Mouse (Mus musculus) heart, adult 18-20 months (tissue): Measurements from ENCODE around the gene Csdc2. TPM values are rescaled to one million over a fixed set of nuclear protein-coding genes. Genes with fewer than 3 reads are reported as not detected.
"Not testable (repeated sequence)": the region's sequence is repeated elsewhere in the genome, so short reads cannot be mapped to it uniquely, and the experiment has no call there.

Experiments used
- DNase-seq, 2 experiments: peaks; one replicate each; pipeline ENCODE4 v3.0.0; 2021 to 2022; ENCODE audit warnings: mixed read lengths in 1 of 2
- long read RNA-seq, 2 experiments: library from polyadenylated mRNA; stranded (forward); transcript quantifications; one replicate each; pipeline ENCODE4 v2.0.0; 2021
- total RNA-seq, 2 experiments: library from RNA; stranded (reverse); gene quantifications; 2 replicates each; pipeline ENCODE4 v1.2.3; 2021

Gene Csdc2
- total RNA-seq: 10 to 100 TPM; 54.7 to 62.7 TPM
- long read RNA-seq, experiment 1, transcript Csdc2-201 (4 exons, 2,490 nt): major isoform, 100 of 119 reads
- long read RNA-seq, experiment 1, partial matches to known transcripts: 19 of 119 reads
- long read RNA-seq, experiment 1, other reads (novel, unspliced or antisense): 0 of 119 reads
- long read RNA-seq, experiment 2, transcript Csdc2-201 (4 exons, 2,490 nt): major isoform, 33 of 44 reads
- long read RNA-seq, experiment 2, partial matches to known transcripts: 11 of 44 reads
- long read RNA-seq, experiment 2, other reads (novel, unspliced or antisense): 0 of 44 reads

DNA sequence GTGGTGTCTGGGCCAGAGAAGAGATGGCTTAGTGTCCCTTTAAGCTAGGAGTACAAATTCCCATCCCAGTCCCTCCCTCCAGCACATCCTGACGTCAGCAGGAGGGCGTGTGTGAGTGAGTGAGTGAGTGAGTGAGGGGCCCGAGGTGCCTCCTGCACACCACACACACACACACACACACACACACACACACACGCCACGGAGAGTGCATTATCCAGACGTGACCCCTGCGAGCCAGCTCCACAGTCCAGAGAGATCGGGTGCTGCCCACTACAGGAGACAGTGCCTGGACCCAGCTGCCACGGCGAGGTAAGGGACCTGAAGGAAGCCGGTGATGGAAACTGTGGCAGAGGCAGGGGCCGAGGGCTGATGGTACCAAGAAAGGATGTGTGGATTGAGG, at the start of gene Csdc2:
Gene Csdc2 (plus strand): TSS at position 81 of the 400 bp plus-strand sequence.
- DNase-seq: peak; percentile 64 to 75

DNA sequence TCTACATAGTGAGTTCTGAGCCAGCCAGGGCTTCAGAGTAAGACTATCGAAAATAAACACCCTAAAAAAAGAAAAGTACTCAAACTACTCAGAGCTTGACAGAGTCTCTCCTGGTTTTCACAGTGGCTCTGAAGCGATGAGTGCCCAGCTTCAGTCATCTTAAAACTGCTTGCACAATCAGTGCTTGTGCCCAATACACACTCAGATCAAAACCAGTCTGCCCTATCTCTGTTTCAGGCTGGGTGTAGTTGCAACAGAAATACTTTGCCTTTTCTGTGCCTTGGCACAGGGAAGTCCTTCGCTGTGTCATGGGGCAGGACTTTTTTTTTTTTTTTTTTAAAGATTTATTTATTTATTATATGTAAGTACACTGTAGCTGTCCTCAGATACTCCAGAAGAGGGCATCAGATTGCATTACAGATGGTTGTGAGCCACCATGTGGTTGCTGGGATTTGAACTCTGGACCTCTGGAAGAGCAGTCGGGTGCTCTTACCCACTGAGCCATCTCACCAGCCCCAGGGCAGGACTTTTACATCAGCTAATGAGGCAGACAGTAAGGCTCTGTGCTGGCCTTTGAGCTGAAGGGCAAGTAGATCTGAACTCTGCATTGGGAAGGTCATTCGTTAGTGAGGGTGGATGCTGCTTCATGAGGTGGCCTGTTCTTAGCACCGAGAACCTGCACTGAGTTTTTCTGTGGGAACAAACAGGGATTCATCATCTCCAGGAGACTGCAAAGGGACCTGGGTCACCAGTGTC, 49.6 kb upstream of the Csdc2 start:
- DNase-seq: peak in 1 of 2 experiments; percentile 42

DNA sequence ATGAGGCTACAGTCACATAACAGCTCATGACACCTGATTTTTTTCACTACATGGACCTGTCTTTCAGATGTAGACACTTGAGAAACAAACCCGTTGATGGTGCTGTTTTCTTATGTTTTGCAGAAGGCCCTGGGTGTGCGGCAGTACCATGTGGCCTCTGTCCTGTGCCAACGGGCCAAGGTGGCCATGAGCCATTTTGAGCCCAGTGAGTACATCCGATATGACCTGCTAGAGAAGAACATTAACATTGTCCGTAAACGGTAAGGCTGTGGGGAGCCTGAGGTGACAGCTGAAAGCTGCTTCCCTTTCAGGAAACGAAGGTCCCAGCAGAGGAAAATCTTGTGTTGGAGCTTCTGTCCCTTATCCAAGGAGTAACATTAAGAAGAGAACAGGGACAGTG, 47.4 kb upstream of the Csdc2 start:
- peak; percentile 56 to 69 for DNase-seq

DNA sequence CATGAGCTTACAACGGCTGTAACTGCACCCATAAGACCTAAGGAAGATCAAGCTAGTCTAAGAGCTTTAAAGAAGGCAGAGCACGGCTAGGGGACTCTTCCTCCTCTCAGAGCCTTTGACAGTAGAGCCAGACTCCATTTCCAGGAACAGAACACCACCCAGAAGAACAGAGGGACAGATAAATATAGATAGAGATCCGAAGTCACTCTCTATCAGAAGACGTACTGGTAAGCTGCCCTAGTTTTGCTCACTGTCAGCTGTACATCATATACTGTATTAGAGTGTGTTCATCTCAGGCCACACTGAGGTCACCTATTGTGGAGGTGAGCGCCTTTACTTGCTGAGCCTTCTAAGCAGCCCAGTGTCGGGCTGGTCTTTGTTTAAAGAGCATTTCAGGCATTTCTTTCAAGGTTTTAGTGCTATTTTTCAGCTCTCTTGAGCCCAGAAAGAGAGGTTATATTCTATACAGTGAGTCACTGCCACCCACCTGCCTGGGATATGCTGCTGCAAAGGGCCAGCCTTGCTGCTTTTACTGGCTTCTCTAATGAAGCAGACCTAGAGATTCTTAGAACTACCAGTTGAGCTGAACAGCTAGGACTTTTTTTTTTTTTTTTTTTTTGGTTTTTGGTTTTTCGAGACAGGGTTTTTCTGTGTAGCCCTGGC, 45.3 kb upstream of the Csdc2 start:
- no peak for DNase-seq

DNA sequence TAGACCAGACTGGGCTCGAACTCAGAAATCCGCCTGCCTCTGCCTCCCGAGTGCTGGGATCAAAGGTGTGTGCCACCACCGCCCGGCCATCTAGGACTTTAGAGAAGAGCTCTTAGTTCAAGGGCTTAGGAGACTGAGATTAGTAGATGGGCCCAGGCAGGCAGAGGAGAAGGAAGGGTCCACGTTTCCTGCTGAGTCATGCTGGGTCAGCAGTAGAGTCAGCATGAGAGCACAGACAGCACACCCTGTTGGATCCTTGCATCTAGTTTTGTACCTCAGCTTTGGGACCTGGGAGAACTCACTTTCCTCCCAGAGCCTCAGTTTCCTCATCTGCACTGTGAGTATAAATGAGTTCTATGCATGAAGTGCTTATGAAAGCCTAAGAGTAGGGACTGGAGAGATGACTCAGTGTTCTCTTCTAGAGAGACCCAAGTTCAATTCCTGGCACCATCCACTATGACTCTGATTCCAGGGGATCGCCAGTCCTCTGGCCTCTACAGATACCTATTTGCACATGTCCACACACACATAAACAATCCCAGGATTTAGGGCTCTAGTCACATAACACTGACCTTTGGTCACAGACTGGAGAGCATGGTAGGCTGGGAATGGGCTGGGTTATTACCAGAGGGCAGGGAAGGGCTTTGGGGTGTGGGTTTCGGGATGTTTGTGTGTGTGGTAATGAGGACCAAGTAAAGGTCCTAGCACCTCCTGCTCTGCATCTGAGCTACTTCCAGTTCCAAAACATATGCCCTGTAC, 44.6 kb upstream of the Csdc2 start:
- no peak for DNase-seq

DNA sequence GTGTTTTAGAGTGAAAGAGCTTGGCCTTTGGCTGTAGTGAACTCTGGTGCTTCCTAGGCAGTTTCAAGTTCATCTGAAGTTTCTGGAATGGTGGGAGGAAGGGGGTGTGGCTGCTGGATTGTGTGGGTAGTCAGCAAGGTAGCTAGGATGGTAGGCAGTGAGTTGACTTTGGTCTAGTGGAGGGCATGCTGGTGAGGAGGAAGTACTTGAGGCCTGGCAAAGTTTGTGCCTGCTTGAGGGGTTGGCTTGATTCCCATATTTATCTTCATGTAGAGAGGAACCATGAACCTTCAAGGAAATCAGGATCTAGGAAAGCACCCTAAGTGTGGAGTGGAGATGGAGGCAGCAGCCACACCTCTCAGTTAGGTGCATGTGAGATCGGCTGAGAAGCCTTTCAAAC, 42.6 kb upstream of the Csdc2 start:
- no peak for DNase-seq

DNA sequence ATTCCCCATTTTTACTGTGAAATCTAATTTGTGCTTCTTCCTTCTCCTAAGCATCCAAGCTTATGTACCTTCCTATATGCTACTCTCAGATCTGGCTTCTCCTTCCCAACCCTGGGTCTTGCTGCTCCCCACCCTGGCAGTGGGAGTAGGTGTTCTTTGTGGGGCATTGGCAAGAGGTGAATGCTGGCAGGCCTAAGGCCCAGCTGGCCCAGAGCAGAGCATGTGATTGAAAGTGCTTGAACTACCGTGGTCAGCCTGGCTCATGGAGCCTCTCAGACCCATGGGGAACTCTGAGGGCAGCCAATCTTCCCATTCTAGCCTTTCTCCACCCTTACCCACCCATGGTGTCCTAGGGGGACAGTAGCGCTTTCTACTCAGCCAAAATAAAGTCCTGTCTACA, 40.2 kb upstream of the Csdc2 start:
- peak; percentile 30 to 45 for DNase-seq

DNA sequence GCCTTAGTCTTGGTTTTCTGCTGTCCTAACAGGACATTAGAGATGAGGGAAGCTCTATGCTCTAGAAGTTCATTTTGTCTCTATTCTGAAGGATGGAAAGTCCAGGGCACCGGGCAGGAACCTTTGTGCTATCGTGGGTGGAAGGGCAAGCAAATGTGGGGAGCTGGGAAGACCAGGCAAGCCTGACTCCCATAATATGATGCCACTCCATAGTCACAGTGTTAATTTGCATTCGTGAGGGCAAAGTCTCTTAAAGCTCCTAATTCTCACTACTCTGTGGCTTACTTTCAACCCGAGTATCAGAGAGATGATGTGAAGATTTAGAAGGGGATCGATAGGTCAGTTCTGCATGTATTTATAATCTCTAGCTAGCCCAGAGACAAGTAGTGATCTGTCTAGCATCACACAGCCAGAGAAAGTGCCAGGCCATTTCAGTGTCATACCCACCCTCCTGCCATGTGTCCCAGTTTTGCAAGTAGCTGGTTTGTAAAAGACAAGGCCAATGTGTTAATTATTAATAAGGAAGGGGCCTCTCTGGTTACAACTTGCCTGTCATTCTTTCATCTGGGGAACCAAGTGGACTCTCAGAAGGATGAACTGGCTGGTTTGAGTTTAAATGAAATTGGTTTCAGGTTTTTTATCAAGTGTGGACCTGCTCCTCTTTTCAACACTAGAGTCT, 38.8 kb upstream of the Csdc2 start:
- no peak for DNase-seq

DNA sequence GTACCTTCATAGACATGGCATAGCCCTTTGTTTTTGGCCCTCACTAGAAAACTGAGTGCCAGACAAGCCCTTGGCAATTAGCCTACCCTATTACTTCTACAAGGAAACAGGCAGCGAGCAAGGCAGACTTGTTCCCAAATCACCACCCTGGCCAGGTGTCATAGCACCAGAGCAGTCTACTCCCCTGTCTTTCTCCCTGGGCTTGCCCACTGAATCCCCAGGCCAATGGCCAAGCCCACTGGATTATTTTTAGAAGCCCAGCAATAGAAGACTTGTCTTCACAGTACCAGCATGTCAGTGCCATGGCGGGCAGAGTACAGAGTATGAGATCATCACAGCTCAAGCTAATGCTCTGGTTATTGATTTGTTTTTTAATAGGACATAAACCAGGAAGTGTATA, 37.8 kb upstream of the Csdc2 start:
- DNase-seq: peak; percentile 45 to 67

DNA sequence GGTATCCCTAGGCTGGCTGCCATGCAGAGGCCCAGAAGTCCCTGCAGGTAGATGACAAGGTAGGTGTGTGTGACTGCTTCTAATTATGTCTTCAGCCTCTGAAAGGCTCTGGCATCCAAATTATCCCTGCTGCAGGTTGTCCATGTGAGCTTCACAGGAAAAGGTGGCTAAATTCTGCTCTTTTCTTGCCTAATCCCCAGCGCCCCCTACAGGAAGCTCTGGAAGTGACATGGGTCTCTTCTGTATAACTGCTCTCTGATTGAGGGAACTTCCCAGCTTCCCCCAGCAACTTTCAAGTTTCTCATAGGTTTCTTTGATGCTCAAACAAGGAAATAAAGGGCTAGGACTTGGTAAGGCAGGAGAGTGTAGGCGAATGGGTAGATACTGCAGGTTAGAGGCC, 31.6 kb upstream of the Csdc2 start:
- DNase-seq: peak; percentile 38 to 86

DNA sequence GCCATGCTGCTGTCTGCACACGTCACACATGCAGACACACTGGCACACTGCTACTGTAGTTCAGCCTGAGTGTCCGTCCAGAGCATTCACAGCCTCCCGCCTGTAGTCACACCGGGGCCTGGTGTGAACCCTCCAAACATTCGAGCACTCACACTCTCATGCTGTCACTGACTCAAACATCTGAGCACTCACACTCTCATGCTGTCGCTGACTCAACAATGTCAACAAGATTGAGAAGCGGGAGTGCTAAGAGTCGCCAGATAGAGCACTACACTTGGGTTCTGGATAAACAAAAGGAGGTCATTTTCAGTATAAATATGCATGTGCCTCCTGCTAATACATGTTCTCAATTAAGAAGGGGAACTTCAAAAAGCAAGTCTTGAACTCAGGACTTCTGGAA, 28.6 kb upstream of the Csdc2 start:
- no peak for DNase-seq

DNA sequence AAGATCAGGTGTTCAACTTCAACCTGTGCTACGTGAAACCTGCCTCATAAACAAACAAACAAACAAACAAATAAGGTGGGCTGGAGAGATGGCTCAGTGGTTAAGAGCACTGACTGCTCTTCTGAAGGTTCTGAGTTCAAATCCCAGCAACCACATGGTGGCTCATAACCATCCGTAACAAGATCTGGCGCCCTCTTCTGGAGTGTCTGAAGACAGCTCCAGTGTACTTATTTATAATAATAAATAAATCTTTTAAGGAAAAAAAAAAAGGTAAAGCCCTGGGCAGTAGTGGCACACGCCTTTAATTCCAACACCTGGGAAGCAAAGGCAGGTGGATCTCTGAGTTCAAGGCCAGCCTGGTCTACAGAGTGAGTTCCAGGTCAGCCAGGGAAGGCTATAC, 27.8 kb upstream of the Csdc2 start:
- not testable (repeated sequence) for DNase-seq

DNA sequence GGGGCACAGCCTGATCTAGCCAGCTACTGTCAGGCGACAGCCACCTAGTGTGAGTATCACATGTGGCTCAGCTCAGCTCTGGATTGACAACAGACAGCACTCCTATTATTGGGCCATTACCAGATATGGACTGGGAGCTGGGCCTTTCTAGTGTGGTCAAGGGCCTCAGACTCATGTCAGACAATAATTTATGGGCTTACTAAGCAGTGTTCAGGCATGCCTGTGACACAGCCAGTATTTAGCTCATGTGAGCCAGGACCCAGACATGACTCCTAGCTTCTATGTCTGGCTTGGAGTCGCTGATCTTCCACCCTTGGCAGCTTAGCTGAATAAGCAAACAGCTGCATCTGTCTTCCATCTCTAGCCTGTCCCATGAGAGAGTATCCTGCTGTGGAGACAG, 24.1 kb upstream of the Csdc2 start:
- no peak for DNase-seq

DNA sequence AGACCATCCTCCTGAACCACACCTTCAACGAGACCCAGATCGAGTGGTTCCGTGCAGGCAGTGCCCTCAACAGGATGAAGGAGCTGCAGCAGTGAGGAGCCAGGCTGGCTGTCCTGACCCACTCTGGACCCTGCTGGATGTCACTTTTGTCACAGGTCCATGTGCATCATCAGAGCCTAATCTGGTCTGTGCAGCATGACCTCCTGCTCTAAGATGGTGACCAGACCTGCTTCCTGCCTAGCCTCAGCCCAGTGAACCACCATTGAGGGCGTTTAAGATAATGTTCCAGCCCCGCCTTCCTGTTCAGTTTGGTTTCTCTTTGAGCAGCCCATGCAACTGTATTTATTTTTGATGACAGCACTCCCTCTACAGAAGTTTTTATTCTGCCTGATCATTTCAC, 21.9 kb upstream of the Csdc2 start:
- no peak for DNase-seq

DNA sequence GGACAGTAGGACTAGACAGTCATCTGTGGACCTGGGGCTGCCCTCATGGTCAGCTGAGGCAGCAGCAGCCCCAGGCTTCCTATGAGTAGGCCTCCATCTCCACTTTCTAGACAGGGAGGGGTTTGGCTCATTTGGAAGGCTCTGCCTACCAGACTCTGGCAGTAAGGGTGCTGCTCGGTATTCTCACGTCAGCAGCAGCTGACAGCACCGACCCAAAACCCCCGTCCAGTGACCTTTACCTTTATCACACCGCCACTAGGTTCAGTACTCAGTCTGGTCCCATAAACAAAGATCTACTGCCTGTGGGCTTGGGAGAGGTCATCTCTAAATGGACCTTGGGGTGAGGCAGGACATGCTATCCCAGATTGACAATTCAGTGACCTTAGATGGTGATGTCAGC, 20.9 kb upstream of the Csdc2 start:
- no peak for DNase-seq

DNA sequence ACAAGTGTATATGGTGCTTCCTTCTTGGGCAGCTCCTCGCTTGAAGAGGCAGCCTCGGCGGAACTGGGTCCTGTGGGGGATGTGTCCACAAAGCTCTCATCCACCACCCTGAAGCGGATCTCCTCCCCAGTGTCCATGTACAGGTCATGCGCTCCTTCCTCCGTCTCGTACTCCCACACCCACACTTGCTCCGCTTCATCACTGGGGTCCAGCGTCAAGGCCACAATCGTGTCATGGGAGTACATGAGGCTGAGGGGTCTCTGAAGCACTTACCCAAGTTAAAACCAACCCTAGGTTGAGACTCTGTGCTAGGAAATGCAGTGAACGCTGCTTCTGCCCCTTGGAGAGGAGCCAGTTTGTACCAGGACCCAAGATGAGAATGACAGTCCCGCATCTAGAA, 19.4 kb upstream of the Csdc2 start:
- no peak for DNase-seq

DNA sequence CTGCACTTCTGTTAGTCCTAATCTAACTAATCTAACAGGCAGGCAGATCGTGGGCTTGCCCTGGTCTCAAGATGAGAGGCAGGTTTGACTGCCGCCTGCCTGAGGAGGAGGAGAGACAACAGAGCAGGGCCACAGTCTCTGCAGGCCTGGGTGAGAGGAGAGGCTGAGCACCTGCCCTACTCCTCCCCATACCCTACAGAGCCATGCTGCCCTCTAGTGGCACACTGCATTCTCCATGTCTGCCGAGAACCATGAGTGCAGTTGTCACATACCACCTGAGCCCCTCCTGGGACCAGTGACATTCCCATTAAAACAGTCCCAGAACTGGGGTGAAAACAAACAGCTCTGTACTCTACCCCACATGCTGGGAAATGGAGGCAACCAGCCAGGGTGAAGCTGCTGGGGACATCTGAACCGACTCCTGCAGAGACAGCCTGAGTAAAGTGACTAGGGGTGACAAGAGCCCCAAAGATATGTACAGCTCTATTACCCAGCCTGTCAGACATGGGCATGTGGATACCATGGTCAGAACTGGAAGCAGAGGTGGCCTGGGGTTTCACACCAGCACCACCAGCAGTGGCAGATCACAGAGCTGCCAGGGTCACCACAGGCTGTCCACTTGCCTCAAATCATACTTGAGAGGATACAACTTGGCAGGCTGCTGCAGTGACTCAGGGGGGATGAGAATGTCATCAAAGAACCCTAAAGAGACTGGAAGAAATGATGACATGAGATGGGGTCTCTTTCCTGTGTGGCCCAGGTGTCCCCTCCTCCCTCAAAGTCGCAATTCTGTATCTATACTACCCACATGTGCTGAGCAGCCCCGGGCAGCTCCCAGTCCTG, 18.7 kb upstream of the Csdc2 start:
- peak; percentile 70 to 89 for DNase-seq

DNA sequence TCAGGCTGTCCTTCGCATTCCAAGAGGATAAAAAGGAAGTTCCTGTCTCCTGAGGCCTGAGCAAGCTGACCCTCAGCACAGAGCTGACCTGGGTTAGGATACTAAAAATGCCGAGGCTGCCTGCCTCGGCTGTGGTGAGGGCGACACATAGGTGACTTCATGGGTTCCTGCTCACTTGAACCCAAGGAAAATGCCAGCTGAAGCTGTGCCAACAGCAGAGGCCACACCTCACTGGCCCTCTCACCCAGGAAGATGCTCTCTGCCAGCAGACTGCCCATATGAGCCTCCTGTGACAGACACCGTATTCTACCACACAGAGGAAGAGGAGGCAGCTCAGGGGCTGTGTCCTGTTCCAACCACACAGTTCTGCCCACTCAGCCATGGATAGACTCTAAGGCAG, 17.5 kb upstream of the Csdc2 start:
- no peak for DNase-seq

DNA sequence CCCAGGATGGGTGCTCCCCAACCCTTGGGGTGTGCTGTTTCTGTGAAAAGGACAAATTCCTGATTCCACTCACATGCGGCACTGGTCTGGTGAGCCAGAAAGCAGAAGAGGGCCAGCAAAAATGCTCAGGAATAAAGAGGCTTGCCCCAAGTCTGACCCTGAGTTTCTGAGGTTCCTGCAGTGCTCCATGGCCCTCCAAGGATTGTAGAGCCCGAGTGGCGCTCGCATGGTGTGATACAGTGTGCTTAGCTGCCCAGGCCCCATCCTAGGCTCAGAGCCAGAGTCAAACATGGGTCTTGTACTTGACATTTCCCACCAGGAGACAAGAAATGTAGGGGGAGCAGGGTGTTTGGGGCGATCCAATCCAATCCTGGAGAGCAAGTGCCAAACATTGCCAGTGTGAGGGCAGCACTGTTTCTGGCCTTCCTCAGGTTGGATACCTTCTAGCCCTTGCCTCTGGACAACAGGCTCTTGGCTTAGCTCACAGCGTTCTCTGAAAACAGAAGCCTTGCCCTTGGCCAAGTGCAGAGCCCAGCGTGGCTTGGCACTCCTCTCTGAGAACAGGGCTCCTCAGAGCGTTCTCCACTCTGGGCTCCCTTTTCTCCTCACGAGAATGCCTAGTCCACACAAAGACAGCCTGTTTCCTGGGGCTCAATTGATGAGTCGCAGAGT, 15.9 kb upstream of the Csdc2 start:
- peak in 1 of 2 experiments; percentile 35 for DNase-seq

DNA sequence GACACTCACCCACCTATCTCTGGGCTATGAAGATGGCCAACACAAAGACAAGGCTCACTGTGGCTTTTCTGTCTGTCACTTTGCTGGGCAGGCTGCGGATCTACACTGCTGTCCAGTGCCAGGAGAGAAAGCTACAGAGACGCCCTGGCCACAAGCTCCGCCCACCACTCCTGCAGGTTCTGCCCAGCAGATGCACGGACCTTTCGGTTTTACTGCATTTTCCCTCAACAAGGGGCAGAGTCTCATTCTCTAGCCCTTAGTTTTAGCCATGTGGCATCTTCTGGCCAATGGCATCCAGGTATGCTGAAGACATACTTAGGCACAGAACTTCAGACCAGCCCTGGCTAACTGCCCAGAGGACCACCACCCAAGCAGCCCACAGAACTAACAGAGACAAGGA, 15.3 kb upstream of the Csdc2 start:
- DNase-seq: no peak
